Mouse (Mus musculus): Measurements from ENCODE around the gene Adm2. TPM values are rescaled to one million over a fixed set of nuclear protein-coding genes. Genes with fewer than 3 reads are reported as not detected.
A peak's percentile ranks its signal among the peaks of the same experiment; 100 is the strongest.

Gene Adm2
- polyA plus RNA-seq, 1 experiment: 71.1 TPM

- Histone ChIP-seq H3K4me3 (peak overlapping the region; percentile 97), H3K36me3 (ENCODE audit: control insufficient read depth, insufficient read depth) (peaks cover 9% of the 10 kb centered on the region), H3K27me3 (ENCODE audit: control insufficient read depth, insufficient read depth, insufficient read length) (no peaks in the 10 kb centered on the region), H3ac (ENCODE audit: control insufficient read depth, insufficient read length) (no peak overlapping the region), H3K4me2 (ENCODE audit: low read depth) (peak overlapping the region; percentile 75), H3K79me2 (ENCODE audit: control insufficient read depth, insufficient read depth) (peaks cover 45% of the 10 kb centered on the region)
- TF ChIP-seq MYOD1 (IDR thresholded peaks at IDR 0.05; ENCODE audit: control insufficient read depth in 1 of 3, insufficient read length in 2 of 3, low read depth in 2 of 3) (no peak), POLR2AphosphoS2 (IDR thresholded peaks at IDR 0.05; ENCODE audit: insufficient read length, low read depth) (no peak), E2F4 (IDR thresholded peaks at IDR 0.05; ENCODE audit: insufficient read depth) (no peak), TCF3 (IDR thresholded peaks at IDR 0.05; ENCODE audit: insufficient read length, low read depth) (no peak), TCF12 (IDR thresholded peaks at IDR 0.05; ENCODE audit: insufficient read depth, poor library complexity, severe bottlenecking) (no peak), POLR2A (IDR thresholded peaks at IDR 0.05; ENCODE audit: insufficient read length, low read depth) (no peak), MYOG (IDR thresholded peaks at IDR 0.05; ENCODE audit: control insufficient read depth in 1 of 3, insufficient read depth in 1 of 3, insufficient read length in 2 of 3, low read depth in 2 of 3) (no peak), REST (IDR thresholded peaks at IDR 0.05; ENCODE audit: insufficient read depth, insufficient read length) (no peak), SRF (IDR thresholded peaks at IDR 0.05; ENCODE audit: control insufficient read depth, insufficient read length, low read depth) (no peak), USF1 (IDR thresholded peaks at IDR 0.05; ENCODE audit: low read depth) (no peak), MAX (IDR thresholded peaks at IDR 0.05; ENCODE audit: low read depth) (no peak)
These were observed 31.3 kb downstream of the Adm2 start for GRCm38 (mm10) chr15:89353837-89354236.

DNA sequence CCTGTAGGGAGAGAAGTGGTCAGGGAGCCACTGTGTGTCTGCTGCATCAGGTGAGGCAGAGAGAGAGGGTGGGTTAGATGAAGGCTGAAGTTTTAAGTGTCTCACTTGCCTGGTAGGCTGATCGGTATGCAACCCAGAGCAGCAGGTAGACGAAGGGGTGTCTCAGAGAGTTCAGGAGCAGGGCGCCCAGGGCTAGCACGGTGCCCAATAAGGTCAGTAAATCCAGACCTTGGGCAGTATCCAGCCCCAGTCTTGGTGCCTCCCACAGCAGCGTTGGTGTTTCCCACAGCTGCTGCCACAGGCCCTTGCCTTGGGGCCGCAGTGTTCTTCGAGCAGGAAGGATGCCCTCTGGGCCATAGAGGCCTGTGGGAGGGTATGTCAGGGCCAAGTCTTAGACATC is 31.9 kb downstream of the Adm2 start:
- Histone ChIP-seq H3K4me2 (ENCODE audit: low read depth) (peak overlapping the region; percentile 75), H3K79me2 (ENCODE audit: control insufficient read depth, insufficient read depth) (peaks cover 51% of the 10 kb centered on the region), H3K4me3 (peak overlapping the region; percentile 97), H3ac (ENCODE audit: control insufficient read depth, insufficient read length) (peak overlapping the region; percentile 67), H3K27me3 (ENCODE audit: control insufficient read depth, insufficient read depth, insufficient read length) (no peaks in the 10 kb centered on the region), H3K36me3 (ENCODE audit: control insufficient read depth, insufficient read depth) (peaks cover 12% of the 10 kb centered on the region)
- TF ChIP-seq MYOG (IDR thresholded peaks at IDR 0.05; ENCODE audit: control insufficient read depth in 1 of 3, insufficient read depth in 1 of 3, insufficient read length in 2 of 3, low read depth in 2 of 3): no peak
- no peak for TF ChIP-seq USF1 (IDR thresholded peaks at IDR 0.05; ENCODE audit: low read depth)
- no peak for TF ChIP-seq REST (IDR thresholded peaks at IDR 0.05; ENCODE audit: insufficient read depth, insufficient read length)
- TF ChIP-seq CEBPB (IDR thresholded peaks at IDR 0.05; ENCODE audit: insufficient read depth, poor library complexity, severe bottlenecking): no peak
- no peak for TF ChIP-seq MYOD1 (IDR thresholded peaks at IDR 0.05; ENCODE audit: control insufficient read depth in 1 of 3, insufficient read length in 2 of 3, low read depth in 2 of 3)

DNA sequence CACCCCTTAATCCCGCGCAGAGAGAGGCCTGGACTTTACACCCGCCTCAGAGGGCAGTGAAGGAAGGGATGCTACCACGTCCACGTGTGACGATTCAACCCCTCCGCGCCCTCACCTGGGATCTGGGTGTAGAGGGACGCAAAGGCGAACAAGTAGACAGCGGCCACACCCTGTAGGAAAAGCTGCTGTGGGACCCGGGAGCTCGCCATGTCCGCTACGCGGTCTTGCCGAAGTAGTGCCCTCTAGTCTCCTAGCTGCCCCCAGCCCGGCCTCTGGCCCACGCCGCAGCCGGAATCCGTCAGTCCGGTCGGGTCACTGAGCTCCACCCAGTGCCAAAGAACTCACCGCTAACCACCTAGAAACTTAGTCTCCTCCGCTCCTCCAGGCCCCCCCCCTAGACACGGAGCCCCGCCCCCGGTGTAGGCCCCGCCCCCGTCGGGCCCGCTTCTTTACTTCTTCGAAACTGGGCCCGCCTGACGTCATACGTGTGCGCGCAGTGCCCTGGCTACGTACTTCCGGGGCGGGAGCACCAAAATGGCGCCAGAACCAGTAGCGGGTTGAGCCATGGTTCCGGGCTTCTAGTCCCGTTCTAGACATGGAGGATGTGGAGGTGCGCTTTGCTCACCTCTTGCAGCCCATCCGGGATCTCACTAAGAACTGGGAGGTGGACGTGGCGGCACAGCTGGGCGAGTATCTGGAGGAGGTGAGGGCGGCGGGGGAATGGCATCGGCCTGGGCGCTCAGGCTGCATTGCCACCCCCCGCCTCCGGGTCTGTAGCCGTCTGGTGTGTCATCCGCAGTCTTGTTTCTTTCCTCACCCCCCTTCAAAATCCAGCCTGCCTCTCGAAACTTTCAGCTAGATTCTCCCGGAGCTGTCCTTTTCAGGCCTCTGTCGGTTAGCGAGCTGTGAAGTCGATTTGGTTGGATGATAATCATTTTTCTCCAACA is 33.0 kb downstream of the Adm2 start, which contains the start of the genes Lmf2 and Ncaph2:
Gene Lmf2 (minus strand): TSS at position 419 of the 947 bp plus-strand sequence.
Gene Ncaph2 (plus strand): TSS at position 479 of the 947 bp plus-strand sequence.
- H3K4me3 ChIP-seq: peak within 1 kb of the TSS; percentile 97
- H3ac ChIP-seq (ENCODE audit: control insufficient read depth, insufficient read length): peak within 1 kb of the TSS; percentile 67
- H3K27me3 ChIP-seq (ENCODE audit: control insufficient read depth, insufficient read depth, insufficient read length): no peaks in the 10 kb centered on the region
- H3K36me3 ChIP-seq (ENCODE audit: control insufficient read depth, insufficient read depth): peaks cover 15% of the 10 kb centered on the region
- peak within 1 kb of the TSS; percentile 86 for H3K4me2 ChIP-seq (ENCODE audit: low read depth)
- peaks cover 62% of the 10 kb centered on the region for H3K79me2 ChIP-seq (ENCODE audit: control insufficient read depth, insufficient read depth)
- peak; percentile 89 for TF ChIP-seq E2F4 (IDR thresholded peaks at IDR 0.05; ENCODE audit: insufficient read depth)
- TF ChIP-seq POLR2AphosphoS2 (IDR thresholded peaks at IDR 0.05; ENCODE audit: insufficient read length, low read depth): peak; percentile 78
- TF ChIP-seq MAX (IDR thresholded peaks at IDR 0.05; ENCODE audit: low read depth): no peak
- TF ChIP-seq SRF (IDR thresholded peaks at IDR 0.05; ENCODE audit: control insufficient read depth, insufficient read length, low read depth): peak; percentile 84
- TF ChIP-seq USF1 (IDR thresholded peaks at IDR 0.05; ENCODE audit: low read depth): no peak
- no peak for TF ChIP-seq TCF12 (IDR thresholded peaks at IDR 0.05; ENCODE audit: insufficient read depth, poor library complexity, severe bottlenecking)
- TF ChIP-seq POLR2A (IDR thresholded peaks at IDR 0.05; ENCODE audit: insufficient read length, low read depth): peak; percentile 70
- peak in 1 of 3 experiments; percentile 7 for TF ChIP-seq MYOG (IDR thresholded peaks at IDR 0.05; ENCODE audit: control insufficient read depth in 1 of 3, insufficient read depth in 1 of 3, insufficient read length in 2 of 3, low read depth in 2 of 3)
- no peak for TF ChIP-seq MYOD1 (IDR thresholded peaks at IDR 0.05; ENCODE audit: control insufficient read depth in 1 of 3, insufficient read length in 2 of 3, low read depth in 2 of 3)
- no peak for TF ChIP-seq CEBPB (IDR thresholded peaks at IDR 0.05; ENCODE audit: insufficient read depth, poor library complexity, severe bottlenecking)
- no peak for TF ChIP-seq TCF3 (IDR thresholded peaks at IDR 0.05; ENCODE audit: insufficient read length, low read depth)
- TF ChIP-seq REST (IDR thresholded peaks at IDR 0.05; ENCODE audit: insufficient read depth, insufficient read length): no peak

DNA sequence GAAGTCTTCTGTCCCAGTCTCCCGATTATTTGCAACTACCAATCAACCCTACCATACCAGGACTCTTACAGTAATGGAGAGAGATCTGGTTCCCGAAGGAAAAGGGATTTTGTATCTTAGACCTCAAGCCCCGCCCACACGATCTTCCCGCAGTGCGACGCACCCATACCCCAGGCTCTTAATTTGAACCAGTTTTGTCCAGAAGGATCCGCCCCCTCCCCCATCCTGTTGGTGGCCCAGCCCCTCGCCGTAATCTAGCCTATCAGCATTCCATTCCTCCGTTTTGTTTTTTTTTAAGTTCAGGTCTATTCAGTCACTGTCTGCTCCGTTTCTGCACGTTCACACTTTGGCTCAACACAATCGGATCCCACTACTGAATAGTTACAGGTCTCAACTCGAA is 33.9 kb downstream of the Adm2 start:
- H3K36me3 ChIP-seq (ENCODE audit: control insufficient read depth, insufficient read depth): peaks cover 24% of the 10 kb centered on the region

More for the DNA sequence above, 33.9 kb downstream of the Adm2 start:
- Histone ChIP-seq H3K79me2 (ENCODE audit: control insufficient read depth, insufficient read depth) (peaks cover 71% of the 10 kb centered on the region), H3K4me3 (peak overlapping the region; percentile 97), H3K27me3 (ENCODE audit: control insufficient read depth, insufficient read depth, insufficient read length) (no peaks in the 10 kb centered on the region), H3K4me2 (ENCODE audit: low read depth) (peak overlapping the region; percentile 86), H3ac (ENCODE audit: control insufficient read depth, insufficient read length) (peak overlapping the region; percentile 67)
- peak; percentile 58 for TF ChIP-seq POLR2AphosphoS2 (IDR thresholded peaks at IDR 0.05; ENCODE audit: insufficient read length, low read depth)
- TF ChIP-seq MYOD1 (IDR thresholded peaks at IDR 0.05; ENCODE audit: control insufficient read depth in 1 of 3, insufficient read length in 2 of 3, low read depth in 2 of 3): no peak
- no peak for TF ChIP-seq MYOG (IDR thresholded peaks at IDR 0.05; ENCODE audit: control insufficient read depth in 1 of 3, insufficient read depth in 1 of 3, insufficient read length in 2 of 3, low read depth in 2 of 3)
- no peak for TF ChIP-seq USF1 (IDR thresholded peaks at IDR 0.05; ENCODE audit: low read depth)
- TF ChIP-seq E2F4 (IDR thresholded peaks at IDR 0.05; ENCODE audit: insufficient read depth): peak; percentile 13
- no peak for TF ChIP-seq MAX (IDR thresholded peaks at IDR 0.05; ENCODE audit: low read depth)
- TF ChIP-seq TCF3 (IDR thresholded peaks at IDR 0.05; ENCODE audit: insufficient read length, low read depth): no peak
- no peak for TF ChIP-seq REST (IDR thresholded peaks at IDR 0.05; ENCODE audit: insufficient read depth, insufficient read length)
- TF ChIP-seq TCF12 (IDR thresholded peaks at IDR 0.05; ENCODE audit: insufficient read depth, poor library complexity, severe bottlenecking): no peak
- no peak for TF ChIP-seq SRF (IDR thresholded peaks at IDR 0.05; ENCODE audit: control insufficient read depth, insufficient read length, low read depth)
- TF ChIP-seq POLR2A (IDR thresholded peaks at IDR 0.05; ENCODE audit: insufficient read length, low read depth): peak; percentile 47
- TF ChIP-seq CEBPB (IDR thresholded peaks at IDR 0.05; ENCODE audit: insufficient read depth, poor library complexity, severe bottlenecking): no peak

All from myocyte (in vitro differentiated cells).